Mouse (Mus musculus) neural tube, embryonic 14.5 days (tissue): ENCODE data around the gene Eno4. TPM values are rescaled to one million over a fixed set of nuclear protein-coding genes. Genes with fewer than 3 reads are reported as not detected.
A peak's percentile ranks its signal among the peaks of the same experiment; 100 is the strongest.

Experiments
- ATAC-seq: fragments of 200-750 bp; cut with Nextera tagmentation; 2 replicates; pipeline ENCODE4 v1.8.0; 2017; ENCODE audit warnings: low read depth, mild to moderate bottlenecking, moderate TSS enrichment, moderate library complexity
- H3K27ac ChIP-seq: fragments of 300-500 bp; sonication (generic); 2 replicates; pipeline ENCODE4 v1.5.1; 2014; ENCODE audit warnings: low read depth, mild to moderate bottlenecking, control low read depth, low read length, moderate library complexity, mixed read lengths
- H3K27me3 ChIP-seq: fragments of 300-500 bp; sonication (generic); 2 replicates; pipeline ENCODE4 v1.6.1; 2014; ENCODE audit warnings: low read length; ENCODE audit not compliant: control insufficient read depth, insufficient read depth
- H3K36me3 ChIP-seq: fragments of 300-500 bp; sonication (generic); 2 replicates; pipeline ENCODE4 v1.6.1; 2014; ENCODE audit warnings: low read length, mixed read lengths; ENCODE audit not compliant: control insufficient read depth, insufficient read depth
- H3K4me1 ChIP-seq: fragments of 300-500 bp; sonication (generic); 2 replicates; pipeline ENCODE4 v1.6.1; 2014; ENCODE audit warnings: low read length; ENCODE audit not compliant: control insufficient read depth, insufficient read depth
- H3K4me2 ChIP-seq: fragments of 300-500 bp; sonication (generic); 2 replicates; pipeline ENCODE4 v1.6.1; 2014; ENCODE audit warnings: mild to moderate bottlenecking, low read depth, low read length, control low read depth
- H3K4me3 ChIP-seq: fragments of 300-500 bp; sonication (generic); 2 replicates; pipeline ENCODE4 v1.5.1; 2014; ENCODE audit warnings: low read depth, low read length, control low read depth, mixed read lengths
- H3K9ac ChIP-seq: fragments of 300-500 bp; sonication (generic); replicated peaks from 2 replicates; pipeline ENCODE4 v1.6.1; 2014; ENCODE audit warnings: low read depth, mild to moderate bottlenecking, control low read depth, low read length, mixed read lengths
- H3K9me3 ChIP-seq: fragments of 300-500 bp; sonication (generic); 2 replicates; pipeline ENCODE4 v1.6.1; 2016; ENCODE audit warnings: low read length; ENCODE audit not compliant: control insufficient read depth
- WGBS: fragments of 180-500 bp; shearing (Covaris S2); extraction: QIAGEN DNeasy Blood & Tissue Kit; methylation state at CpG from one replicate; pipeline ENCODE4 v1.1.7; 2014; 5-methylcytosine and 5-hydroxymethylcytosine counted together
- polyA plus RNA-seq: library from polyadenylated mRNA; unstranded; fragments of >200 nt; fragmentation: Nextera tagmentation; extraction: Ambion mirVana; gene quantifications from 2 replicates; pipeline ENCODE4 v1.2.1, GENCODE M21; 2014

Gene Eno4
- polyA plus RNA-seq, 1 experiment from 2014 or later = 1.2 TPM

- no peak for ATAC-seq
- H3K36me3 ChIP-seq = no peaks in the 10 kb centered on the region
- no peaks in the 10 kb centered on the region for H3K9me3 ChIP-seq
- H3K27ac ChIP-seq = no peak overlapping the region
- no peak overlapping the region for H3K4me2 ChIP-seq
- no peak overlapping the region for H3K9ac ChIP-seq
- H3K4me1 ChIP-seq = no peaks in the 10 kb centered on the region
- WGBS = 92% methylated on average over 8 of the region's 8 CpGs
- H3K4me3 ChIP-seq = no peak overlapping the region
- 0 out of 2 replicates have a peak, but pooled peaks cover 2% of the 10 kb centered on the region for H3K27me3 ChIP-seq
Observed at GRCm38 (mm10) chr19:58954779-58955178, 11.6 kb downstream of the Eno4 start.

- Histone ChIP-seq H3K4me3 (no peak overlapping the region), H3K27ac (no peak overlapping the region), H3K4me1 (no peaks in the 10 kb centered on the region), H3K9me3 (no peaks in the 10 kb centered on the region), H3K36me3 (no peaks in the 10 kb centered on the region), H3K9ac (no peak overlapping the region), H3K4me2 (no peak overlapping the region), H3K27me3 (peaks cover 10% of the 10 kb centered on the region)
- peak; percentile 56; the same call in 1 of the 2 replicates for ATAC-seq
- 43% methylated on average over 8 of the region's 8 CpGs for WGBS
Observed at GRCm38 (mm10) chr19:58963011-58963410, 19.8 kb downstream of the Eno4 start.

GRCm38 (mm10) chr19:58968731-58969506 is 25.7 kb downstream of the Eno4 start:
- Histone ChIP-seq H3K4me2 (no peak overlapping the region), H3K27me3 (peaks cover 35% of the 10 kb centered on the region), H3K4me3 (no peak overlapping the region), H3K4me1 (peaks cover 5% of the 10 kb centered on the region; the same call in 1 of the 2 replicates), H3K9ac (no peak overlapping the region), H3K9me3 (no peaks in the 10 kb centered on the region), H3K36me3 (no peaks in the 10 kb centered on the region), H3K27ac (no peak overlapping the region)
- 14% methylated on average over 15 of the region's 15 CpGs for WGBS
- ATAC-seq = peak; percentile 34; the same call in 1 of the 2 replicates

- no peak overlapping the region for H3K4me2 ChIP-seq
- H3K4me3 ChIP-seq = no peak overlapping the region
- no peaks in the 10 kb centered on the region for H3K36me3 ChIP-seq
- peaks cover 40% of the 10 kb centered on the region for H3K27me3 ChIP-seq
- peaks cover 5% of the 10 kb centered on the region; the same call in 1 of the 2 replicates for H3K4me1 ChIP-seq
- ATAC-seq = no peak
- no peak overlapping the region for H3K9ac ChIP-seq
- H3K27ac ChIP-seq = no peak overlapping the region
- H3K9me3 ChIP-seq = no peaks in the 10 kb centered on the region
- WGBS = 24% methylated on average over 13 of the region's 13 CpGs
Observed at GRCm38 (mm10) chr19:58970826-58971225, 27.6 kb downstream of the Eno4 start.

- Histone ChIP-seq H3K4me1 (peaks cover 9% of the 10 kb centered on the region; the same call in 1 of the 2 replicates), H3K36me3 (no peaks in the 10 kb centered on the region), H3K9me3 (no peaks in the 10 kb centered on the region), H3K27me3 (peaks cover 46% of the 10 kb centered on the region), H3K9ac (no peak overlapping the region), H3K4me2 (no peak overlapping the region), H3K4me3 (no peak overlapping the region), H3K27ac (no peak overlapping the region)
- no peak for ATAC-seq
- WGBS = 89% methylated on average over 8 of the region's 8 CpGs
Observed at GRCm38 (mm10) chr19:58974126-58974525, 30.9 kb downstream of the Eno4 start.

GRCm38 (mm10) chr19:58975216-58975863 is 32.1 kb downstream of the Eno4 start:
- peaks cover 14% of the 10 kb centered on the region; the same call in 1 of the 2 replicates for H3K4me1 ChIP-seq
- H3K27me3 ChIP-seq = peaks cover 39% of the 10 kb centered on the region
- H3K27ac ChIP-seq = no peak overlapping the region
- H3K9me3 ChIP-seq = no peaks in the 10 kb centered on the region
- H3K36me3 ChIP-seq = no peaks in the 10 kb centered on the region
- H3K4me2 ChIP-seq = no peak overlapping the region
- no peak overlapping the region for H3K9ac ChIP-seq
- H3K4me3 ChIP-seq = no peak overlapping the region
- no peak for ATAC-seq
- WGBS = 85% methylated on average over 11 of the region's 11 CpGs

GRCm38 (mm10) chr19:58978401-58979171 is 35.4 kb downstream of the Eno4 start:
- WGBS = 59% methylated on average over 11 of the region's 11 CpGs
- H3K4me1 ChIP-seq = peaks cover 17% of the 10 kb centered on the region; the same call in 1 of the 2 replicates
- ATAC-seq = no peak
- H3K27me3 ChIP-seq = peaks cover 22% of the 10 kb centered on the region
- H3K27ac ChIP-seq = no peak overlapping the region
- H3K36me3 ChIP-seq = no peaks in the 10 kb centered on the region
- H3K4me2 ChIP-seq = peak overlapping the region; percentile 11; the same call in 1 of the 2 replicates
- H3K4me3 ChIP-seq = no peak overlapping the region
- no peak overlapping the region for H3K9ac ChIP-seq
- H3K9me3 ChIP-seq = no peaks in the 10 kb centered on the region

- ATAC-seq = no peak
- 26% methylated on average over 13 of the region's 13 CpGs for WGBS
- peak overlapping the region; percentile 11; the same call in 1 of the 2 replicates for H3K4me2 ChIP-seq
- H3K36me3 ChIP-seq = no peaks in the 10 kb centered on the region
- H3K9ac ChIP-seq = no peak overlapping the region
- H3K4me3 ChIP-seq = no peak overlapping the region
- peaks cover 19% of the 10 kb centered on the region; the same call in 1 of the 2 replicates for H3K27me3 ChIP-seq
- H3K9me3 ChIP-seq = no peaks in the 10 kb centered on the region
- H3K4me1 ChIP-seq = peaks cover 17% of the 10 kb centered on the region; the same call in 1 of the 2 replicates
- H3K27ac ChIP-seq = no peak overlapping the region
Observed at GRCm38 (mm10) chr19:58979436-58980055, 36.3 kb downstream of the Eno4 start.
